Mouse (Mus musculus) kidney, postnatal 36 days (tissue): ENCODE results near the gene Zfp398.
A peak's percentile ranks its signal among the peaks of the same experiment; 100 is the strongest.

Experiments used
- DNase-seq, 2 experiments: peaks; one replicate each; pipeline ENCODE4 v3.0.0; 2021 to 2022; ENCODE audit warnings: mixed read lengths in 2 of 2

Zfp398 gene

DNA sequence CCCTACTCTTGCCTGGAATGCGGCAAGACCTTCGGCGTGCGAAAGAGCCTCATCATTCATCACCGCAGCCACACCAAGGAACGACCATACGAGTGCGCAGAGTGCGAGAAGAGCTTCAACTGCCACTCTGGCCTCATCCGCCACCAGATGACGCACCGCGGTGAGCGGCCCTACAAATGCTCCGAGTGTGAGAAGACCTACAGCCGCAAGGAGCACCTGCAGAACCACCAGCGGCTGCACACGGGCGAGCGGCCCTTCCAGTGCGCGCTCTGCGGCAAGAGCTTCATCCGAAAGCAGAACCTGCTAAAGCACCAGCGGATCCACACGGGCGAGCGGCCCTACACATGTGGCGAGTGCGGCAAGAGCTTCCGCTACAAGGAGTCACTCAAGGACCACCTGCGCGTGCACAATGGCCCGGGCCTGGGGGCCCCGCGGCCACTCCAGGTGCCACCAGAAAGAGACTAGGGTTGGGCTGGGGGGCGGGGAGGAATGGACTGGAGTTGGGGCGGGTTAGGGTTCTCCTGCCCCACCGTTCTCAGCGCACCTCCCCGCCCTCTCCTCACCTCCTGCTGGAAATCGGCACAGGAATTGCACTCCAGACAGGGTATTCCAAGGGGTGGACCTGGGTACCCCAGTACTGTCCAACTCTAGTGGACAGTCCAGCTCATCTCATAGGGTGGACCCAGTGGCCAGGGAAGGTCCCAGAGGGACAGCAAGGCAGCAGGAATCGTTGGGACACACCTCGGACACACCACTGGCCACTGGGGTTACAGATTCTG, 69.6 kb downstream of the Zfp398 start:
- no peak for DNase-seq

DNA sequence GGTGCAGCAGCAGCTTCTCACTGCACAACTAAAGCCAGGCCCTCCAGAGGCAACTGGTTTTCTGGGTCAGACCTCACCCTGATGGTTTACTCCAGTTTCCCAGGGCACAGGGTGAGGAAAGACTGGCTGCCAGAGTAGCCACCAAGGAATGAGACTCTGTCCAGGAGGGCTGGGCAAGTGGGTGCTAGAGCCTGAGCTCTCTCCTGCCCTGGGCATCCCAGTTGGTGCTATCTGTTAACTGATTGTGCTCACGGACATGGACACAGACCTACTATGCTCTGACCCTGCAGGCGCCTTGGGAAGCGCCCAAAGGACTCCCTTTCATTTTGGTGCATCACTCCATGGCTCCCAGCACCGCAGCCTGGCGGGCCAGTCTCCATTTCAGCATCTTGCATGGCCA, 70.9 kb downstream of the Zfp398 start:
- no peak for DNase-seq

DNA sequence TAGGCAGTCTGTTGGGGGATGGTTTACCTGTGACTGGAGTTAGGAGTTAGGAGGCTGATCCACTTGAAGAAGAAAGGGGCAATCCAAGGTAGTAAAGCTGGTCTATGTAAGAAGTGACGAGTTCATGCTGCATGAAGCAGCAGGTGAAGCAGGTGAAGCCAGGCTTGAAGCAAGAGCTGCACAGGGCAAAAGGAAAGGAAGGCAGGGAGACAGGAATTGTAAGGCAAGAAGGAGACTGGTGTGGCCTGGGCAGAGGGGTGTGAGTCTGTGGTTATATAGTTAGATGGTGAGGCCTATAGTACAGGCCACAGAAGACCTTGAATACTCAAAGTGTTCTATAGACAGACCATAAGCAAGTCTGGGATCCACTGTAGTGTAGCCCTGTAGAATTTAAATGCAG, 73.5 kb downstream of the Zfp398 start:
- no peak for DNase-seq

DNA sequence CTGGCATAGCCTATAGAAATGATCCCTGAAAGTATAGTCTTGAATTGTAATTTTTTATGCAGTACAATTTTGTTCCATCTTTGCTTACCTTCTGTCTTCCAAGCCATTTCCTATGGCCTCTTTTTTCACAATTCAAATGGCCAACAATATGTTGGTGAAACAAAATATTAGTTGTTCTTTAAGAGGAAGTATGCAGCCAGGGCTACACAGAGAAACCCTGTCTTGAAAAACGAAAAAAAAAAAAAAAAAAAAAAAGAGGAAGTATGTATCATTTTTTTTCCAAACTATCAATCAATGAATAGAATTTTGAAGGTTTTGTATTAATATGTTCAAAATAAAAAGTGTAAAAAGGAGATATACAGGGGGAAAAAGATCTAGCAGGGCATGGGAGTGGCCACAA, 76.2 kb downstream of the Zfp398 start:
- DNase-seq = no peak

DNA sequence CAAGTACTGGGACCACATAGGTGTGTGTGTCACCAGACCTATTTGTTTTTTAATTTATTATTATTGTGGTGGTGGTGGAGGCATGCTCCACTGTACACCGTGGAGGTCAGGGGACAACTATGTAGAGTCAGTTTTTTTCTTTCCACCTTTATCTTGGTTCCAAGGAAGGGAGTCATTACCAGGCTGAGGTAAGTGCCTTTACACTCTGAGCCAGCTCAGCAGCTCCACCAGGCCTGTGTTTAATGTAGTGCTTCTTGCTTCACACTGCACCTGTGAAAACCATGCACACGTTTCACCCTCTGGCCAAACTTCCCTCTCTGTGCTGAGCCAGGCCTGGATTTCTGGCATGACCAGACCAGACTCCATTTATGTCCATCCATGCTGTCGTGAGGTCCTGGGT, 77.5 kb downstream of the Zfp398 start:
- no peak for DNase-seq

- DNase-seq = no peak
These were observed 81.6 kb downstream of the Zfp398 start for GRCm38 (mm10) chr6:47917051-47917450.

GRCm38 (mm10) chr6:47918768-47919274, 83.4 kb downstream of the Zfp398 start:
- no peak for DNase-seq

DNA sequence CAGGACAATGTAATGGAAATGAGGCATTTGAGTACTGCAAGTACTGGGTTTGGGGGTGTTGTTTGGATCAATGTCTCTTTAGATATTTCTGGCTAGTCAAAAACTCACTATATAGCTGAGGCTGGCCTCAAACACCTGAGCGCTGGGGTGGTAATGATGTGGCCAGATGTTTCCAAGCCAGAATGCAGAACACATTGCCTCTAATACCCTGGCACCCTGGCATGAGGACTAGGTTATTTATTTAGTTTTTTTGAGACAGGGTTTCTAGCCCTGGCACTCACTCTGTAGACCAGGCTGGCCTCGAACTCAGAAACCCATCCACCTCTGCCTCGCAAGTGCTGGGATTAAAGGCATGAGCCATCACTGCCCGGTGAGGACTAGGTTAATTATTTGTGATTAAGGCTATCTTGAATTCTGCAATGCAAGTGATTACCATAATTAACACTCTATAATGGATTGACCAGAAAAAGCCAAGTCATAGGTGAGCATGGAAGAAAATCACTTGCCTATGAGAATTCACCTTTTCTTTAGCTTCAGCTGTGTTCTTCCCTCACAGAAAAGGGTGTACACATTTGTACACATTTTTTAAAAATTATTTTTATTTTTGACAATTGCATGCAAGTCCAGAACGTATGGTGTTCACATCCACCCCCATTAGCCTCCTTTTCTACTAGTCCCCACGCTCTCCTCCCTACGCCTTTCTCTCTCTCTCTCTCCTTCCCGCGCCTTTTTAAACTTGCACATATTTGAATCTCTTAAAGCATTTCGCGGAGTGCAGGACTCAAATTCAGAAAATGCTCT, 84.4 kb downstream of the Zfp398 start:
- DNase-seq = no peak

DNA sequence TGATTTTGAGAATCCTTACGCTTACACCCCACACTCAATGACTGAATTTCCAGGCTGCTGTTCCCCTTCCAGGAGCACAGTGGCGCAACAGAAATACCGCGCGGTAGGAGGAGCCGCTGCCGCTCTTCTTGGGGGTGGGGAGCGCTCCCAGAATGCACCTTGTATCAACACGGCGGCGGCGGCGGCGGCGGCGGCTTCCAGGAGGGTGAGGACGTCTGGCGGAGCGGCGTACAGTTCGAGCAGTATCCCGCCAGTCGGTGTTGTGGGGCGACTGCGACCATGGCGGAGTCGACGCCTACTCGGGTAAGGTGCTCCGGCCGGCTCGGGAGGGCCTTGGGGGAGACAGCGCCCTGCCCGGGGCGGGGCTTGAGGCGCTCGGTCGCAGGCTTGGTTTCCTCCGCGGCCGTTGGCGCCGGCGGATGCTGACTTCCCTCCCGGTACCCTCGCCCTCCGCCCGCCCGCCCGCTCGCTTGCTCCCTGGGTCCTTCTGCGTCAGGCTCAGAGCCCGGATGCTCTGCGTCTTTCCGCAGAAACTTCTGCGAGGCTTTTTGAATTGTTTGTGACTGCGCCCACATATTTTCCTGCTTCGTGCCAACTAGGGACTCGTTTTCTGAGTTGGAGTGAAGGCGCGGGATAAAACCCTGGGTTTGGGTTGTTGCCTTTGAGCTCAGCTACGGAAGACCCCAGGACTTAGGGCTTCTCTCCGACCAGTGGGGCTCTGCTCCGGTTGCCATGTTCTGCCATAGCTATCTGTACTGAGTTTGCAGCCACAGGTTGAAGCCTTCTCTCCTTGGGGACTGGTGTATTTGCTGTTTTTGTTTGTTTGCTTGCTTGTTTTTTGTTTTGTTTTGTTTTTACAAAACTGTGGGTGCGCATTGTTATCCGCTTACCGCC, 85.2 kb downstream of the Zfp398 start, which contains the start of gene Zfp212:
Zfp212 (plus strand) TSS at position 30 of the 894 bp plus-strand sequence.
- peak; percentile 92 to 93 for DNase-seq
